Mouse (Mus musculus) cortical plate, adult 2 months (tissue): ENCODE results near the gene Clec11a. TPM values are rescaled to one million over a fixed set of nuclear protein-coding genes. Genes with fewer than 3 reads are reported as not detected.

Experiments
- H3K27ac ChIP-seq: fragments of 200-500 bp; 2 replicates; pipeline ENCODE4 v1.5.1; 2012; ENCODE audit warnings: low read length, control low read depth, inconsistent platforms; ENCODE audit not compliant: insufficient read depth
- H3K4me1 ChIP-seq: fragments of 200-500 bp; 2 replicates; pipeline ENCODE4 v1.6.1; 2011; ENCODE audit warnings: low read length; ENCODE audit not compliant: control insufficient read depth, insufficient read depth
- H3K4me3 ChIP-seq: fragments of 200-500 bp; 2 replicates; pipeline ENCODE4 v1.5.1; 2011; ENCODE audit warnings: mild to moderate bottlenecking, low read length, control low read depth; ENCODE audit not compliant: insufficient read depth
- CTCF ChIP-seq: fragments of 200-500 bp; IDR thresholded peaks from 2 replicates; pipeline ENCODE4 v1.5.1; 2011; ENCODE audit warnings: mild to moderate bottlenecking, control low read depth, low read length; ENCODE audit not compliant: insufficient read depth; ENCODE audit errors: extremely low read depth
- POLR2A ChIP-seq: fragments of 200-500 bp; IDR thresholded peaks from 2 replicates; pipeline ENCODE4 v1.6.1; 2011; ENCODE audit warnings: mild to moderate bottlenecking, low read length, control low read depth; ENCODE audit not compliant: insufficient read depth; ENCODE audit errors: extremely low read depth
- polyA plus RNA-seq: library from polyadenylated mRNA; depleted of rRNA; stranded (reverse); fragments of >200 nt; gene quantifications from 2 replicates; pipeline ENCODE4 v1.2.3, GENCODE M21; 2012

Clec11a gene
- polyA plus RNA-seq, 1 experiment: 5.4 TPM

GRCm38 (mm10) chr7:44287760-44288159 lies 18.9 kb downstream of the Clec11a start:
- H3K27ac ChIP-seq: no peak overlapping the region
- no peak for TF ChIP-seq CTCF
- no peak for TF ChIP-seq POLR2A
- H3K4me1 ChIP-seq: no peaks in the 10 kb centered on the region
- H3K4me3 ChIP-seq: no peak overlapping the region

GRCm38 (mm10) chr7:44281586-44281985 lies 25.1 kb downstream of the Clec11a start:
- Histone ChIP-seq H3K4me1 (no peaks in the 10 kb centered on the region; the same call in 1 of the 2 replicates), H3K4me3 (no peak overlapping the region), H3K27ac (no peak overlapping the region)
- no peak for TF ChIP-seq CTCF
- TF ChIP-seq POLR2A: no peak

- Histone ChIP-seq H3K4me1 (no peaks in the 10 kb centered on the region; the same call in 1 of the 2 replicates), H3K27ac (no peak overlapping the region), H3K4me3 (no peak overlapping the region)
- TF ChIP-seq CTCF (no peak), POLR2A (no peak)
Measured at GRCm38 (mm10) chr7:44280959-44281358, 25.7 kb downstream of the Clec11a start.

- TF ChIP-seq POLR2A (no peak), CTCF (peak; percentile 68)
- Histone ChIP-seq H3K4me3 (no peak overlapping the region), H3K27ac (no peak overlapping the region), H3K4me1 (no peaks in the 10 kb centered on the region; the same call in 1 of the 2 replicates)
Measured at GRCm38 (mm10) chr7:44277250-44277622, 29.5 kb downstream of the Clec11a start.

GRCm38 (mm10) chr7:44276461-44277249 lies 30.0 kb downstream of the Clec11a start:
- Histone ChIP-seq H3K4me3 (no peak overlapping the region), H3K4me1 (no peaks in the 10 kb centered on the region), H3K27ac (no peak overlapping the region)
- no peak for TF ChIP-seq CTCF
- TF ChIP-seq POLR2A: no peak

- TF ChIP-seq POLR2A (no peak), CTCF (no peak)
- H3K27ac ChIP-seq: no peak overlapping the region
- H3K4me1 ChIP-seq: no peaks in the 10 kb centered on the region
- H3K4me3 ChIP-seq: no peak overlapping the region
Measured at GRCm38 (mm10) chr7:44275546-44275945, 31.2 kb downstream of the Clec11a start.

- H3K4me3 ChIP-seq: no peak overlapping the region
- TF ChIP-seq POLR2A (no peak), CTCF (no peak)
- no peaks in the 10 kb centered on the region for H3K4me1 ChIP-seq
- no peak overlapping the region for H3K27ac ChIP-seq
Measured at GRCm38 (mm10) chr7:44274096-44274495, 32.6 kb downstream of the Clec11a start.

GRCm38 (mm10) chr7:44273446-44273845 lies 33.3 kb downstream of the Clec11a start:
- Histone ChIP-seq H3K4me3 (no peak overlapping the region), H3K4me1 (no peaks in the 10 kb centered on the region), H3K27ac (no peak overlapping the region)
- TF ChIP-seq CTCF: no peak
- no peak for TF ChIP-seq POLR2A

GRCm38 (mm10) chr7:44272546-44272945 lies 34.2 kb downstream of the Clec11a start:
- no peak overlapping the region for H3K27ac ChIP-seq
- no peaks in the 10 kb centered on the region for H3K4me1 ChIP-seq
- TF ChIP-seq CTCF: no peak
- TF ChIP-seq POLR2A: no peak
- no peak overlapping the region for H3K4me3 ChIP-seq

- Histone ChIP-seq H3K4me3 (no peak overlapping the region), H3K27ac (no peak overlapping the region), H3K4me1 (no peaks in the 10 kb centered on the region)
- no peak for TF ChIP-seq CTCF
- no peak for TF ChIP-seq POLR2A
Measured at GRCm38 (mm10) chr7:44271309-44271708, 35.4 kb downstream of the Clec11a start.

GRCm38 (mm10) chr7:44269397-44269796 lies 37.3 kb downstream of the Clec11a start:
- Histone ChIP-seq H3K4me3 (no peak overlapping the region), H3K27ac (no peak overlapping the region), H3K4me1 (no peaks in the 10 kb centered on the region)
- TF ChIP-seq POLR2A (no peak), CTCF (no peak)
